Mouse (Mus musculus) hindbrain, postnatal 0 days (tissue): Measurements from ENCODE around the gene D17H6S53E. TPM values are rescaled to one million over a fixed set of nuclear protein-coding genes. Genes with fewer than 3 reads are reported as not detected.
A peak's percentile ranks its signal among the peaks of the same experiment; 100 is the strongest.

Experiments
- ATAC-seq: fragments of 200-750 bp; cut with Nextera tagmentation; 2 replicates; pipeline ENCODE4 v1.8.0; 2017; ENCODE audit warnings: mild to moderate bottlenecking, moderate TSS enrichment, moderate library complexity
- DNase-seq: peaks from one replicate; pipeline ENCODE4 v3.0.0-alpha.2; 2015; ENCODE audit warnings: low spot score
- H3K27ac ChIP-seq: fragments of 300-500 bp; sonication (generic); 2 replicates; pipeline ENCODE4 v1.5.1; 2014; ENCODE audit warnings: mild to moderate bottlenecking
- H3K27me3 ChIP-seq: fragments of 300-500 bp; sonication (generic); 2 replicates; pipeline ENCODE4 v1.6.1; 2014; ENCODE audit warnings: low read length, mixed read lengths; ENCODE audit not compliant: insufficient read depth
- H3K36me3 ChIP-seq: fragments of 300-500 bp; sonication (generic); 2 replicates; pipeline ENCODE4 v1.6.1; 2014; ENCODE audit warnings: low read length, mixed read lengths; ENCODE audit not compliant: insufficient read depth
- H3K4me1 ChIP-seq: fragments of 300-500 bp; sonication (generic); 2 replicates; pipeline ENCODE4 v1.6.1; 2014; ENCODE audit warnings: antibody characterized with exemption, low read length, mixed read lengths; ENCODE audit not compliant: insufficient read depth
- H3K4me2 ChIP-seq: fragments of 300-500 bp; sonication (generic); 2 replicates; pipeline ENCODE4 v1.6.1; 2014; ENCODE audit warnings: low read depth, mild to moderate bottlenecking, low read length, moderate library complexity, mixed read lengths
- H3K4me3 ChIP-seq: fragments of 300-500 bp; sonication (generic); 2 replicates; pipeline ENCODE4 v1.5.1; 2014; ENCODE audit warnings: low read length
- H3K9ac ChIP-seq: fragments of 300-500 bp; sonication (generic); replicated peaks from 2 replicates; pipeline ENCODE4 v1.6.1; 2014; ENCODE audit warnings: mild to moderate bottlenecking, low read length, moderate library complexity, mixed read lengths
- H3K9me3 ChIP-seq: fragments of 300-500 bp; sonication (generic); 2 replicates; pipeline ENCODE4 v1.6.1; 2016; ENCODE audit warnings: low read length, mixed read lengths
- CTCF ChIP-seq: IDR thresholded peaks from 2 replicates; pipeline ENCODE4 v1.5.1; 2016; ENCODE audit warnings: antibody characterized with exemption, control low read depth, low read depth
- WGBS: fragments of 180-500 bp; shearing (Covaris S2); extraction: QIAGEN DNeasy Blood & Tissue Kit; methylation state at CpG from one replicate; pipeline ENCODE4 v1.1.7; 2014; 5-methylcytosine and 5-hydroxymethylcytosine counted together
- polyA plus RNA-seq: library from polyadenylated mRNA; unstranded; fragments of >200 nt; fragmentation: Nextera tagmentation; extraction: Ambion mirVana; gene quantifications from 2 replicates; pipeline ENCODE4 v1.2.1, GENCODE M21; 2015
- total RNA-seq: library from RNA; depleted of rRNA; stranded (reverse); fragments of >200 nt; gene quantifications from 2 replicates; pipeline ENCODE4 v1.2.3, GENCODE M21; 2014

D17H6S53E gene
- total and polyA plus RNA-seq, 2 experiments from 2014 or later = 9.4 to 14.0 TPM

DNA sequence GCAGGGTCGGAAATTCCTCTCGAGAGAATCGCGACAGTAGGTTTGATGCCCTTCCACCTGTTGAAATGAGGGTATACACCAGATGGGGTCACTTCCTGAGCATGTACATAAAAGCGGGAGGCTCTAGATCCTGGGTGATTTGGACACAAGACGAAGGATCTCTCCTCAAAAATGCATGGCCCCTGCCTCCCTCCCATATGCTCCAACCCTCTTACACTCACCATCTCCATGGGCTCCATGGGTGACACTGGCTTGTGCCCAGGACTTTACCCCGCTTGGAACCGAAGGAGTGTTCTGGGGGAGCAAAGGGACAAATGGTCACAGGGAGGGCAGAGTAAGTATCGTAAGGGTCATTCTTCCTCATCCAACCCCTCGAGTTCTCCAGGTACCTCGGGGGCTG is 35.2 kb downstream of the D17H6S53E start:
- H3K9me3 ChIP-seq = no peaks in the 10 kb centered on the region
- no peak for ATAC-seq
- H3K4me1 ChIP-seq = peaks cover 11% of the 10 kb centered on the region; the same call in 1 of the 2 replicates
- WGBS = 88% methylated on average over 11 of the region's 11 CpGs
- no peak for DNase-seq
- H3K4me2 ChIP-seq = no peak overlapping the region
- no peak overlapping the region for H3K4me3 ChIP-seq
- no peaks in the 10 kb centered on the region for H3K27me3 ChIP-seq
- H3K9ac ChIP-seq = 0 out of 2 replicates have a peak overlapping the region, but pooled peaks have one; percentile 14
- H3K27ac ChIP-seq = no peak overlapping the region
- peaks cover 57% of the 10 kb centered on the region for H3K36me3 ChIP-seq
- TF ChIP-seq CTCF = no peak

DNA sequence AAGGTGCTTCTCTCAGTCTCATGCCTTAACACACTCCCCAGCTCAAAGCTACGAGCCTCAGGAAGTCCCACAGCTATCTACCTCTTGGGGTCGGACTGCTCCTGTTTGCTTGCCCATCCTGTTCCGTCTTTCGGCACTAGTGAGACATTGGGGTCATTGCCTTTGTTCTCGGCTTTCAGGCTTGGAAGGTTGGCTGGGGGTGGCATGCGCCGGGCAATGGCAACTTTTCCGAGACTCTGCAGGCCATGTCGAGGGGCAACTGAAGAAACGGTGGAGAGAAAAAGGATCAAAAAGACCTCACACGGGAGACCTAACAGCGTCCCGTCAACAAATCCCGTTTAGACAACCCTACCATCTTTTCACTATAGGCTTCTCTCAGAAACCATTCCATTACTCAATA is 35.9 kb downstream of the D17H6S53E start:
- Histone ChIP-seq H3K4me2 (peak overlapping the region; percentile 63), H3K4me1 (peaks cover 11% of the 10 kb centered on the region; the same call in 1 of the 2 replicates), H3K36me3 (peaks cover 50% of the 10 kb centered on the region), H3K9me3 (no peaks in the 10 kb centered on the region), H3K27ac (no peak overlapping the region), H3K4me3 (peak overlapping the region; percentile 100; the same call in 1 of the 2 replicates), H3K9ac (peak overlapping the region; percentile 14; the same call in 1 of the 2 replicates), H3K27me3 (no peaks in the 10 kb centered on the region)
- DNase-seq (no peak), ATAC-seq (no peak)
- no peak for TF ChIP-seq CTCF
- WGBS = 62% methylated on average over 14 of the region's 14 CpGs

DNA sequence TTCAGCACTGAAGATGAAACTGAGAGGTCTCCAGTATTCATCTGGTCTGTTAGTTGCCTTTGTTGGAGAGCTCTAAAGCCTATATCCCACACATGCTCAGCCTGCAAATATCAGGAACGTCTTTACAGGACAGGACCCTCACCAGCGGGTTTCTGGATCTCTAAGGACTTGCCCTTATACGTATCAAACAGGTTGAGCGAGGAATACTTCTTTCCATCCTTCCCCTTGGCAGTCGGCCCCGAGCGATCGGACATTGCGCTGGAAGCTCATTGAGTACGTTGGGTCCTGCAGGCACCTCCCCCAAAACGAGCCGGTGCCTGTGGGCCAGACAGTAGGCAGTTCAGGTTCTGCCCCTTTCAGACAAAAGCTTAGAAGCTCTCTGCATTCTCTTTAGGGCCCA is 36.6 kb downstream of the D17H6S53E start:
- peak overlapping the region; percentile 99; the same call in 1 of the 2 replicates for H3K27ac ChIP-seq
- H3K4me1 ChIP-seq = peaks cover 11% of the 10 kb centered on the region; the same call in 1 of the 2 replicates
- no peak for TF ChIP-seq CTCF
- WGBS = 26% methylated on average over 12 of the region's 12 CpGs
- H3K4me3 ChIP-seq = peak overlapping the region; percentile 100
- DNase-seq (no peak), ATAC-seq (no peak)
- no peaks in the 10 kb centered on the region for H3K27me3 ChIP-seq
- H3K9ac ChIP-seq = peak overlapping the region; percentile 100
- peaks cover 44% of the 10 kb centered on the region for H3K36me3 ChIP-seq
- H3K4me2 ChIP-seq = peak overlapping the region; percentile 63
- H3K9me3 ChIP-seq = no peaks in the 10 kb centered on the region

DNA sequence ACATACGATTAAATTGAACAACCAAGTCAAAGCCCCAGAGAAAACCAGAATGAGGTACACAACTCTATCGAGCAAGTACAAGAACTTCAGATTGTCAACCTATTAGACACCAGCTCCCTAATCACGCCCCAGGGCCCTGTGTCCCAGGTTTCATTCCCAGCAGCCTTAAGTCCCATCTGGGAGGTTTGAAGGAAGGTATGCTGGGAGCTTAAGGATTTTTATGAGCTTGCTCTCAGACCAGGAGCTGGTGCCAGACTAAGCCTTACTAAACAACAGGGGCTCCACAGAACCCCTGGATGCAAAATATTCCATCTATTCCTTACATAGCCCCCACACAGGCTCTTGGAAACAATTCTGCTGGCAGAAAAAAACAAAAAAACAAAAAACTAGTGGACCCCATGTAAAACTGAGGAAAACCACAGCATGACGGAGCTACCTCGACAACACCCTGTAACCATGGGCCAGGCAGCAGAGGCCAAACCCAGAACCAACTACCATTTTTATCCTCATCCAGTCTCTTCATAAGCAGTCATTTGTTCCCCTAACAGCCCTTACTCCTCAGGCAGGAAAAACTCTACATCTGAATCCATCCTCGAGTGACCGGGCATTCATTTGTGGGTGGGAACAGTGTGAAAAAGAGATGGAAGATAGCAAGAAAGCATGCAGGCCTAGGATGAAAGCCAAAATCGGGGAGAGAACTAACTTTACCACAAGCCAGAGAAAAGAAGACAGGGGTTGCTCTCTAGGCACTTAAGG is 37.3 kb downstream of the D17H6S53E start:
- Histone ChIP-seq H3K4me2 (peak overlapping the region; percentile 63), H3K9me3 (no peaks in the 10 kb centered on the region), H3K9ac (peak overlapping the region; percentile 100), H3K4me3 (peak overlapping the region; percentile 100), H3K27ac (peak overlapping the region; percentile 99), H3K4me1 (peaks cover 11% of the 10 kb centered on the region; the same call in 1 of the 2 replicates), H3K36me3 (peaks cover 36% of the 10 kb centered on the region), H3K27me3 (no peaks in the 10 kb centered on the region)
- WGBS = 8% methylated on average over 8 of the region's 8 CpGs
- no peak for TF ChIP-seq CTCF
- DNase-seq (peak; percentile 20), ATAC-seq (no peak)

DNA sequence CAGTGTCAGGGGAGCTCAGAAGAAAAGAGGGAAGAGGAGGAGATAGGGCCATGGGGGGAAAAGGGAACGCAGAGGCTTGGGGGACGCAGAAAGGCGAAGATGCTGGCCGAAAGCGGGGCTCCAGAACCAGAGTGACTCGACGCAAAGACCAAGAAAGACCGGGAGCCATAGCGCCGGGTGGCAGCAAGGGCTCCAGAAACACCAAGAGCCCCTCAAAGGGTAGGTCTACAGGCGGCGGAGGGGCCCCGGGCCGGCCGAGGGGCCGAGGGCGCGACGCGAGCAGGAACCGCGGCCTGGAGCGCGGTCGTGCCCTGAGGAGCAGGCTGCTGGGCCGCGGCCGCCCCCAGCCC is 38.0 kb downstream of the D17H6S53E start:
- Histone ChIP-seq H3K27me3 (no peaks in the 10 kb centered on the region), H3K4me3 (peak overlapping the region; percentile 100), H3K27ac (peak overlapping the region; percentile 99), H3K9me3 (no peaks in the 10 kb centered on the region), H3K4me1 (peaks cover 11% of the 10 kb centered on the region; the same call in 1 of the 2 replicates), H3K36me3 (peaks cover 29% of the 10 kb centered on the region), H3K4me2 (peak overlapping the region; percentile 63), H3K9ac (peak overlapping the region; percentile 100)
- WGBS = 0% methylated on average over 25 of the region's 28 CpGs
- ATAC-seq (no peak), DNase-seq (no peak)
- no peak for TF ChIP-seq CTCF

DNA sequence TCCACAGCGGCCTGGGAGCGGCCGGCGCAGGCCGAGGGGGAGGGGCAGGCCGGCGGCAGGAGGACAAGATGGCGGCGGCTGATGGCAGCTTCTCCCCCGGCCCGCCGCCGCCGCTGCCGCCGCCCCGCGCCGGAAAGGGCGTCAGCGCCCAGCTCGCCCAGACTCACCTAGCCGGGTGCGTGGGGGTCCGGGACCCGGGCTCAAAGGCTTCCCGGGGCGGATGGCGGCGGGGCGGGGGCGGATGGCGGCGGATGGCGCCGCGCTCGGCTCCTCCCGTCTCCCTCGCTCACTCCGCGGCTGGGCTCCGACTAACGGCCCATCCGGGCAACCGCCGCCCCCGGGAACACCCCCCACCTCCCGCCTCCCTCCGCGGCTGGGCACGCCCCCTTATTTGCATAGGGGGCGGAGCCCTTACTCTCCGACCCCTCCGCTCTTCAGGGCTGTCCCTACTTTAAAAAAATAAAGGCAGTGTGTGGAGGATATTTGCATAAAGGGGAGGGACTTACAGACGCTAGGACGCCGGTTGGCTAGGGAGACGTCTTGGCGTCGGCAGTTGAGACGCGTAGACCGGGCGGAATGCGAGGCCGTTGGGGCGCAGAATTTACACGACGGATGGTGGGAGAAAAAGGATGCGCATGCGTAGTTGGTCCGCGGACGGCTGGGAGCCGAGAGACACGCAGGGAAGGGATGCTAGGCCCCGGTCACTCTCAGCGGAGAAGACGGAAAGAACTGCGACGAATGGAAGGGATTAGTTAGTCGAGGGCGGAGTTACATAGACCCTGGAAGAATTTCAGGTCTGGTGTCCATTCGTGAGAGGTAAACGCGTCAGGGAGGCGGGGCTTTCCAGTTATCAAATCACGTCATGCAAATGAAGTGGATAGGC is 38.6 kb downstream of the D17H6S53E start, which contains the start of gene Prrc2a:
Gene Prrc2a, minus strand, starts transcription at position 330 of the 883 bp plus-strand sequence.
- no peak for TF ChIP-seq CTCF
- no peaks in the 10 kb centered on the region for H3K27me3 ChIP-seq
- ATAC-seq (peak; percentile 97), DNase-seq (peak; percentile 100)
- H3K9me3 ChIP-seq = no peaks in the 10 kb centered on the region
- H3K9ac ChIP-seq = peak within 1 kb of the TSS; percentile 100
- H3K27ac ChIP-seq = peak within 1 kb of the TSS; percentile 99
- under 1% methylated on average over 55 of the region's 89 CpGs for WGBS
- H3K36me3 ChIP-seq = peaks cover 23% of the 10 kb centered on the region
- peaks cover 11% of the 10 kb centered on the region; the same call in 1 of the 2 replicates for H3K4me1 ChIP-seq
- H3K4me3 ChIP-seq = peak within 1 kb of the TSS; percentile 100
- H3K4me2 ChIP-seq = peak within 1 kb of the TSS; percentile 63
